In genomic region chr10:60151107-60151663, GRCm38 (mm10) we compare ENCODE assay signal across 16 mouse cellular contexts. TPM values are rescaled to one million over a fixed set of nuclear protein-coding genes. Genes with fewer than 3 reads are reported as not detected.
A peak's percentile ranks its signal among the peaks of the same experiment; 100 is the strongest.
DNase-seq lines count a peak whose midpoint lies in the region; ATAC-seq and TF ChIP-seq lines count a peak whose summit lies in the region.
"Had no signal": no experiment of that assay in that cellular context is flagged by ENCODE, and none has a peak within 500 bp of the region (broad histone marks: within the 10 kb centered on the region; RNA-seq: fewer than 3 reads in every experiment).

No protein-coding gene starts in this region.

- H3K4me2 ChIP-seq in forebrain, embryonic 14.5 days (ENCODE audit: low read length), result no peak overlapping the region
- H3K4me2 ChIP-seq in stomach, embryonic 16.5 days (ENCODE audit: low read depth, low read length), result no peak overlapping the region
- no peak overlapping the region for H3K4me2 ChIP-seq in stomach, postnatal 0 days (replicated peaks; ENCODE audit: low read depth)
- H3K4me2 ChIP-seq in hindbrain, postnatal 0 days (ENCODE audit: low read depth, low read length), result no peak overlapping the region
- H3K4me2 ChIP-seq in kidney, embryonic 14.5 days (replicated peaks; ENCODE audit: low read depth, low read length), result no peak overlapping the region
- H3K4me2 ChIP-seq: embryonic facial prominence, embryonic 13.5 days; stomach, embryonic 15.5 days had no signal

- TF ChIP-seq EP300 in stomach, postnatal 0 days (optimal IDR thresholded peaks at IDR 0.05), result no peak

- H3K27ac ChIP-seq in forebrain, embryonic 10.5 days, result peak overlapping the region; percentile 32; the same call in 1 of the 2 replicates
- no peak overlapping the region for H3K27ac ChIP-seq in forebrain, embryonic 14.5 days (ENCODE audit: low read depth, low read length)
- H3K27ac ChIP-seq in stomach, embryonic 16.5 days (ENCODE audit: low read length), result no peak overlapping the region
- H3K27ac ChIP-seq in stomach, postnatal 0 days (replicated peaks), result no peak overlapping the region
- H3K27ac ChIP-seq in hindbrain, postnatal 0 days, result 0 out of 2 replicates have a peak overlapping the region, but pooled peaks have one; percentile 4
- H3K27ac ChIP-seq in kidney, embryonic 14.5 days (ENCODE audit: low read depth, low read length), result no peak overlapping the region
- H3K27ac ChIP-seq: embryonic facial prominence, embryonic 13.5 days; stomach, embryonic 15.5 days had no signal

- no peaks in the 10 kb centered on the region for H3K9me3 ChIP-seq in forebrain, embryonic 10.5 days
- H3K9me3 ChIP-seq in forebrain, embryonic 14.5 days (replicated peaks; ENCODE audit: control insufficient read depth, low read length), result no peaks in the 10 kb centered on the region
- H3K9me3 ChIP-seq in stomach, embryonic 16.5 days (replicated peaks; ENCODE audit: control insufficient read depth, low read length), result no peaks in the 10 kb centered on the region
- H3K9me3 ChIP-seq in stomach, postnatal 0 days (ENCODE audit: control insufficient read depth, low read length), result no peaks in the 10 kb centered on the region
- no peaks in the 10 kb centered on the region for H3K9me3 ChIP-seq in hindbrain, postnatal 0 days (ENCODE audit: low read length)
- no peaks in the 10 kb centered on the region for H3K9me3 ChIP-seq in kidney, embryonic 14.5 days (ENCODE audit: control insufficient read depth, low read length)
- H3K9me3 ChIP-seq: embryonic facial prominence, embryonic 13.5 days; stomach, embryonic 15.5 days had no signal

- no peak for TF ChIP-seq CTCF in stomach, postnatal 0 days (IDR thresholded peaks at IDR 0.05; ENCODE audit: low read depth)
- TF ChIP-seq CTCF in hindbrain, postnatal 0 days (IDR thresholded peaks at IDR 0.05; ENCODE audit: low read depth), result no peak

- no peak for DNase-seq in forebrain, embryonic 10.5 days (ENCODE audit: extremely low spot score, low spot score)
- no peak for DNase-seq in forebrain, embryonic 14.5 days (ENCODE audit: low spot score)
- DNase-seq in stomach, postnatal 0 days (ENCODE audit: low spot score), result no peak
- DNase-seq in hindbrain, postnatal 0 days (ENCODE audit: low spot score), result peak; percentile 33
- DNase-seq in kidney, adult 18-20 months, result no peak
- DNase-seq in urinary bladder, postnatal 10 days (ENCODE audit: low spot score), result no peak
- DNase-seq: adrenal gland, postnatal 14 days; cerebellum, adult 9-10 months; gastrocnemius, postnatal 36 days; heart, postnatal 10 days; kidney, postnatal 14 days; lung, postnatal 14 days had no signal

- H3K4me3 ChIP-seq in forebrain, embryonic 10.5 days, result no peak overlapping the region
- no peak overlapping the region for H3K4me3 ChIP-seq in forebrain, embryonic 14.5 days (ENCODE audit: low read depth, low read length)
- no peak overlapping the region for H3K4me3 ChIP-seq in stomach, embryonic 16.5 days (replicated peaks; ENCODE audit: low read length)
- H3K4me3 ChIP-seq in stomach, postnatal 0 days (ENCODE audit: low read depth, low read length), result no peak overlapping the region
- H3K4me3 ChIP-seq in hindbrain, postnatal 0 days (ENCODE audit: low read length), result no peak overlapping the region
- no peak overlapping the region for H3K4me3 ChIP-seq in kidney, embryonic 14.5 days (ENCODE audit: low read length)
- H3K4me3 ChIP-seq: embryonic facial prominence, embryonic 13.5 days; stomach, embryonic 15.5 days had no signal

- no peak overlapping the region for H3K9ac ChIP-seq in forebrain, embryonic 14.5 days (ENCODE audit: low read length)
- no peak overlapping the region for H3K9ac ChIP-seq in stomach, embryonic 16.5 days (ENCODE audit: low read length)
- H3K9ac ChIP-seq in stomach, postnatal 0 days (ENCODE audit: low read length), result no peak overlapping the region
- no peak overlapping the region for H3K9ac ChIP-seq in hindbrain, postnatal 0 days (replicated peaks; ENCODE audit: low read length)
- no peak overlapping the region for H3K9ac ChIP-seq in kidney, embryonic 14.5 days (ENCODE audit: low read depth, low read length)
- H3K9ac ChIP-seq: embryonic facial prominence, embryonic 13.5 days; stomach, embryonic 15.5 days had no signal

- 71% methylated on average over 6 of the region's 6 CpGs for WGBS in forebrain, embryonic 10.5 days
- 68% methylated on average over 6 of the region's 6 CpGs for WGBS in forebrain, embryonic 14.5 days
- 60% methylated on average over 6 of the region's 6 CpGs for WGBS in stomach, embryonic 16.5 days
- 56% methylated on average over 6 of the region's 6 CpGs for WGBS in stomach, postnatal 0 days
- WGBS in hindbrain, postnatal 0 days, result 53% methylated on average over 6 of the region's 6 CpGs
- 62% methylated on average over 6 of the region's 6 CpGs for WGBS in kidney, embryonic 14.5 days

- no peaks in the 10 kb centered on the region for H3K27me3 ChIP-seq in forebrain, embryonic 10.5 days (ENCODE audit: poor library complexity, severe bottlenecking)
- H3K27me3 ChIP-seq in forebrain, embryonic 14.5 days (replicated peaks; ENCODE audit: control insufficient read depth, insufficient read depth, low read length), result no peaks in the 10 kb centered on the region
- H3K27me3 ChIP-seq in stomach, embryonic 16.5 days (ENCODE audit: control insufficient read depth, insufficient read depth, low read length), result no peaks in the 10 kb centered on the region
- no peaks in the 10 kb centered on the region for H3K27me3 ChIP-seq in stomach, postnatal 0 days (ENCODE audit: control insufficient read depth, insufficient read depth, low read length)
- H3K27me3 ChIP-seq in hindbrain, postnatal 0 days (ENCODE audit: insufficient read depth, low read length), result no peaks in the 10 kb centered on the region
- no peaks in the 10 kb centered on the region for H3K27me3 ChIP-seq in kidney, embryonic 14.5 days (ENCODE audit: control insufficient read depth, insufficient read depth, low read length)
- H3K27me3 ChIP-seq: embryonic facial prominence, embryonic 13.5 days; stomach, embryonic 15.5 days had no signal

- ATAC-seq in forebrain, embryonic 14.5 days, result no peak
- ATAC-seq in stomach, embryonic 16.5 days (ENCODE audit: insufficient read depth, low FRiP score), result peak; percentile 35; the same call in 1 of the 2 replicates
- no peak for ATAC-seq in stomach, postnatal 0 days (ENCODE audit: low FRiP score, low TSS enrichment)
- peak; percentile 49; the same call in 1 of the 2 replicates for ATAC-seq in hindbrain, postnatal 0 days
- ATAC-seq in kidney, embryonic 14.5 days (ENCODE audit: low FRiP score, low TSS enrichment), result no peak

- H3K4me1 ChIP-seq in forebrain, embryonic 10.5 days, result peaks cover 10% of the 10 kb centered on the region; the same call in 1 of the 2 replicates
- no peaks in the 10 kb centered on the region for H3K4me1 ChIP-seq in forebrain, embryonic 14.5 days (ENCODE audit: control insufficient read depth, insufficient read depth, low read length)
- no peaks in the 10 kb centered on the region for H3K4me1 ChIP-seq in stomach, embryonic 16.5 days (ENCODE audit: control insufficient read depth, insufficient read depth, low read length)
- no peaks in the 10 kb centered on the region for H3K4me1 ChIP-seq in stomach, postnatal 0 days (replicated peaks; ENCODE audit: control insufficient read depth, insufficient read depth)
- H3K4me1 ChIP-seq in hindbrain, postnatal 0 days (ENCODE audit: insufficient read depth, low read length), result no peaks in the 10 kb centered on the region
- H3K4me1 ChIP-seq in kidney, embryonic 14.5 days (ENCODE audit: control insufficient read depth, insufficient read depth, low read length), result no peaks in the 10 kb centered on the region
- H3K4me1 ChIP-seq: stomach, embryonic 15.5 days had no signal

- H3K36me3 ChIP-seq in forebrain, embryonic 10.5 days (replicated peaks), result no peaks in the 10 kb centered on the region
- H3K36me3 ChIP-seq in forebrain, embryonic 14.5 days (ENCODE audit: control insufficient read depth, insufficient read depth, low read length), result no peaks in the 10 kb centered on the region
- H3K36me3 ChIP-seq in stomach, embryonic 16.5 days (ENCODE audit: control insufficient read depth, insufficient read depth, low read length), result no peaks in the 10 kb centered on the region
- H3K36me3 ChIP-seq in stomach, postnatal 0 days (ENCODE audit: control insufficient read depth, insufficient read depth, low read length), result no peaks in the 10 kb centered on the region
- no peaks in the 10 kb centered on the region for H3K36me3 ChIP-seq in hindbrain, postnatal 0 days (ENCODE audit: insufficient read depth, low read length)
- H3K36me3 ChIP-seq in kidney, embryonic 14.5 days (ENCODE audit: control insufficient read depth, insufficient read depth, low read length), result no peaks in the 10 kb centered on the region
- H3K36me3 ChIP-seq: embryonic facial prominence, embryonic 13.5 days; stomach, embryonic 15.5 days had no signal

RNA-seq across cellular contexts. Expression of gene Spock2, which starts 45.2 kb away (rescaled TPM):
- polyA plus RNA-seq in forebrain, embryonic 10.5 days (2016; fragmentation: Nextera tagmentation; extraction: Ambion mirVana), result 3.2 and 3.5 TPM in 2 replicates
- 23.5 and 36.1 TPM in 2 replicates for polyA plus RNA-seq in forebrain, embryonic 14.5 days (2014; fragmentation: Nextera tagmentation; extraction: Ambion mirVana)
- 6.3 and 6.6 TPM in 2 replicates for polyA plus RNA-seq in stomach, embryonic 16.5 days (2015; fragmentation: Nextera tagmentation; extraction: Ambion mirVana)
- 3.6 and 4.1 TPM in 2 replicates for polyA plus RNA-seq in stomach, postnatal 0 days (2015; fragmentation: Nextera tagmentation; extraction: Ambion mirVana)
- total RNA-seq in hindbrain, postnatal 0 days (2014; rRNA removed), result 283 and 297 TPM in 2 replicates
- polyA plus RNA-seq in hindbrain, postnatal 0 days (2015; fragmentation: Nextera tagmentation; extraction: Ambion mirVana), result 98.0 and 106 TPM in 2 replicates
- polyA plus RNA-seq in kidney, embryonic 14.5 days (2014; fragmentation: Nextera tagmentation; extraction: Ambion mirVana), result 35.7 and 51.3 TPM in 2 replicates

Comparison
In these comparisons a context has a peak if more than half of its experiments do, and no peak if none do; other contexts are left out.
1. H3K27ac ChIP-seq: peak in forebrain, embryonic 10.5 days (single experiment) and hindbrain, postnatal 0 days (single experiment); none in forebrain, embryonic 14.5 days (single experiment), stomach, embryonic 16.5 days (single experiment), stomach, postnatal 0 days (single experiment) and kidney, embryonic 14.5 days (single experiment).
2. ATAC-seq: peak in stomach, embryonic 16.5 days (single experiment) and hindbrain, postnatal 0 days (single experiment); none in forebrain, embryonic 14.5 days (single experiment), stomach, postnatal 0 days (single experiment) and kidney, embryonic 14.5 days (single experiment).